Mouse (Mus musculus): Measurements from ENCODE around the gene Med12l. TPM values are rescaled to one million over a fixed set of nuclear protein-coding genes. Genes with fewer than 3 reads are reported as not detected.

Med12l gene
- polyA plus RNA-seq, 1 experiment, result 12.6 TPM

- Histone ChIP-seq H3K36me3 (replicated peaks; ENCODE audit: low read length) (peaks cover 48% of the 10 kb centered on the region), H3K9me3 (no peaks in the 10 kb centered on the region), H3K27me3 (replicated peaks) (no peaks in the 10 kb centered on the region), H3K4me1 (peaks cover 98% of the 10 kb centered on the region), H3K4me3 (replicated peaks) (no peak overlapping the region)
- no peak for TF ChIP-seq GATA1 (IDR thresholded peaks at IDR 0.05; ENCODE audit: borderline replicate concordance, low read length)
- no peak for TF ChIP-seq FLI1 (IDR thresholded peaks at IDR 0.05; ENCODE audit: low read length)
Observed at GRCm38 (mm10) chr3:59150624-59151023, 145.0 kb downstream of the Med12l start.

GRCm38 (mm10) chr3:59153424-59153823 lies 147.8 kb downstream of the Med12l start, which contains the start of gene P2ry14:
TSS of gene P2ry14 (minus strand) at chr3:59153618.
- no peaks in the 10 kb centered on the region for H3K9me3 ChIP-seq
- TF ChIP-seq GATA1 (IDR thresholded peaks at IDR 0.05; ENCODE audit: borderline replicate concordance, low read length) (no peak), FLI1 (IDR thresholded peaks at IDR 0.05; ENCODE audit: low read length) (no peak)
- no peaks in the 10 kb centered on the region for H3K27me3 ChIP-seq (replicated peaks)
- peak within 1 kb of the TSS; percentile 73 for H3K4me3 ChIP-seq (replicated peaks)
- peaks cover 94% of the 10 kb centered on the region for H3K4me1 ChIP-seq
- H3K36me3 ChIP-seq (replicated peaks; ENCODE audit: low read length), result peaks cover 55% of the 10 kb centered on the region

GRCm38 (mm10) chr3:59154888-59155287 lies 149.3 kb downstream of the Med12l start:
- no peak overlapping the region for H3K4me3 ChIP-seq (replicated peaks)
- TF ChIP-seq GATA1 (IDR thresholded peaks at IDR 0.05; ENCODE audit: borderline replicate concordance, low read length) (no peak), FLI1 (IDR thresholded peaks at IDR 0.05; ENCODE audit: low read length) (no peak)
- no peaks in the 10 kb centered on the region for H3K9me3 ChIP-seq
- H3K4me1 ChIP-seq, result peaks cover 88% of the 10 kb centered on the region
- no peaks in the 10 kb centered on the region for H3K27me3 ChIP-seq (replicated peaks)
- peaks cover 60% of the 10 kb centered on the region for H3K36me3 ChIP-seq (replicated peaks; ENCODE audit: low read length)

- no peaks in the 10 kb centered on the region for H3K27me3 ChIP-seq (replicated peaks)
- peaks cover 62% of the 10 kb centered on the region for H3K36me3 ChIP-seq (replicated peaks; ENCODE audit: low read length)
- H3K9me3 ChIP-seq, result no peaks in the 10 kb centered on the region
- H3K4me3 ChIP-seq (replicated peaks), result no peak overlapping the region
- no peak for TF ChIP-seq FLI1 (IDR thresholded peaks at IDR 0.05; ENCODE audit: low read length)
- no peak for TF ChIP-seq GATA1 (IDR thresholded peaks at IDR 0.05; ENCODE audit: borderline replicate concordance, low read length)
- H3K4me1 ChIP-seq, result peaks cover 85% of the 10 kb centered on the region
Observed at GRCm38 (mm10) chr3:59155404-59155803, 149.8 kb downstream of the Med12l start.

- H3K36me3 ChIP-seq (replicated peaks; ENCODE audit: low read length), result peaks cover 66% of the 10 kb centered on the region
- H3K4me3 ChIP-seq (replicated peaks), result no peak overlapping the region
- TF ChIP-seq GATA1 (IDR thresholded peaks at IDR 0.05; ENCODE audit: borderline replicate concordance, low read length) (no peak), FLI1 (IDR thresholded peaks at IDR 0.05; ENCODE audit: low read length) (no peak)
- no peaks in the 10 kb centered on the region for H3K9me3 ChIP-seq
- H3K27me3 ChIP-seq (replicated peaks), result no peaks in the 10 kb centered on the region
- H3K4me1 ChIP-seq, result peaks cover 78% of the 10 kb centered on the region
Observed at GRCm38 (mm10) chr3:59157048-59157447, 151.4 kb downstream of the Med12l start.

GRCm38 (mm10) chr3:59160465-59160864 lies 154.8 kb downstream of the Med12l start:
- Histone ChIP-seq H3K4me1 (peaks cover 50% of the 10 kb centered on the region), H3K27me3 (replicated peaks) (no peaks in the 10 kb centered on the region), H3K9me3 (no peaks in the 10 kb centered on the region), H3K36me3 (replicated peaks; ENCODE audit: low read length) (peaks cover 71% of the 10 kb centered on the region), H3K4me3 (replicated peaks) (no peak overlapping the region)
- TF ChIP-seq FLI1 (IDR thresholded peaks at IDR 0.05; ENCODE audit: low read length) (no peak), GATA1 (IDR thresholded peaks at IDR 0.05; ENCODE audit: borderline replicate concordance, low read length) (no peak)

- no peak for TF ChIP-seq GATA1 (IDR thresholded peaks at IDR 0.05; ENCODE audit: borderline replicate concordance, low read length)
- no peak for TF ChIP-seq FLI1 (IDR thresholded peaks at IDR 0.05; ENCODE audit: low read length)
- Histone ChIP-seq H3K36me3 (replicated peaks; ENCODE audit: low read length) (peaks cover 25% of the 10 kb centered on the region), H3K27me3 (replicated peaks) (no peaks in the 10 kb centered on the region), H3K9me3 (no peaks in the 10 kb centered on the region), H3K4me3 (replicated peaks) (no peak overlapping the region), H3K4me1 (peaks cover 58% of the 10 kb centered on the region)
Observed at GRCm38 (mm10) chr3:59167417-59168054, 161.9 kb downstream of the Med12l start.

GRCm38 (mm10) chr3:59168476-59168875 lies 162.9 kb downstream of the Med12l start:
- no peaks in the 10 kb centered on the region for H3K27me3 ChIP-seq (replicated peaks)
- peaks cover 65% of the 10 kb centered on the region for H3K4me1 ChIP-seq
- no peak overlapping the region for H3K4me3 ChIP-seq (replicated peaks)
- TF ChIP-seq FLI1 (IDR thresholded peaks at IDR 0.05; ENCODE audit: low read length), result no peak
- no peak for TF ChIP-seq GATA1 (IDR thresholded peaks at IDR 0.05; ENCODE audit: borderline replicate concordance, low read length)
- no peaks in the 10 kb centered on the region for H3K9me3 ChIP-seq
- H3K36me3 ChIP-seq (replicated peaks; ENCODE audit: low read length), result peaks cover 25% of the 10 kb centered on the region

GRCm38 (mm10) chr3:59169215-59169614 lies 163.6 kb downstream of the Med12l start:
- H3K4me1 ChIP-seq, result peaks cover 72% of the 10 kb centered on the region
- TF ChIP-seq FLI1 (IDR thresholded peaks at IDR 0.05; ENCODE audit: low read length) (no peak), GATA1 (IDR thresholded peaks at IDR 0.05; ENCODE audit: borderline replicate concordance, low read length) (no peak)
- no peak overlapping the region for H3K4me3 ChIP-seq (replicated peaks)
- H3K27me3 ChIP-seq (replicated peaks), result no peaks in the 10 kb centered on the region
- peaks cover 30% of the 10 kb centered on the region for H3K36me3 ChIP-seq (replicated peaks; ENCODE audit: low read length)
- no peaks in the 10 kb centered on the region for H3K9me3 ChIP-seq

- TF ChIP-seq FLI1 (IDR thresholded peaks at IDR 0.05; ENCODE audit: low read length), result no peak
- no peak for TF ChIP-seq GATA1 (IDR thresholded peaks at IDR 0.05; ENCODE audit: borderline replicate concordance, low read length)
Observed at GRCm38 (mm10) chr3:59169921-59170627, 164.4 kb downstream of the Med12l start.

More at GRCm38 (mm10) chr3:59169921-59170627, 164.4 kb downstream of the Med12l start:
- Histone ChIP-seq H3K36me3 (replicated peaks; ENCODE audit: low read length) (peaks cover 30% of the 10 kb centered on the region), H3K4me3 (replicated peaks) (peak overlapping the region; percentile 76), H3K27me3 (replicated peaks) (no peaks in the 10 kb centered on the region), H3K4me1 (peaks cover 81% of the 10 kb centered on the region), H3K9me3 (no peaks in the 10 kb centered on the region)
